Mouse (Mus musculus) c-Kit-negative CD71-positive TER-119-positive erythroid progenitor cells, embryonic 14.5 days (primary cell): Measurements from ENCODE around the gene Gsg1l.

Source experiments
- DNase-seq: peaks from one replicate; pipeline ENCODE4 v3.0.0-alpha.2; 2013; ENCODE audit warnings: low read depth, low spot score

Gene Gsg1l

DNA sequence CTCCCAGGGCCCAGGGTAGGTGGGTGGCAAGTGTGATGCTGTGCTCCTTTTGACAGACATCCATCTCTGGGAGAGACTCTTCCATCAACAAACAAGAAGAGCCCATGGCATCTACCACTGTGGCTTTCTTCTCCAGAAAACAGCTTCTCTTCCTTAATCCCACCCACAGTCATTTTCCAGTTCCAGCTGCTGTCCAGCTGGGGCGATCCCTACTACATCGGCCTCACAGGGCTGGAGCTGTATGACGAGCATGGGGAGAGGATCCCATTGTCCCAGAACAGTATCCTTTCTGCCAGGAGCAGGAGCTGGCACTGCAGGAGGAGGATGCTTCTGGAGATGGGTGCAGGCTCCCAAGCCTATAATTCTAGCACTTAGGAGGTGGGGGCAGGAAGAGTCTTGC lies 213.6 kb downstream of the Gsg1l start:
- no peak for DNase-seq

DNA sequence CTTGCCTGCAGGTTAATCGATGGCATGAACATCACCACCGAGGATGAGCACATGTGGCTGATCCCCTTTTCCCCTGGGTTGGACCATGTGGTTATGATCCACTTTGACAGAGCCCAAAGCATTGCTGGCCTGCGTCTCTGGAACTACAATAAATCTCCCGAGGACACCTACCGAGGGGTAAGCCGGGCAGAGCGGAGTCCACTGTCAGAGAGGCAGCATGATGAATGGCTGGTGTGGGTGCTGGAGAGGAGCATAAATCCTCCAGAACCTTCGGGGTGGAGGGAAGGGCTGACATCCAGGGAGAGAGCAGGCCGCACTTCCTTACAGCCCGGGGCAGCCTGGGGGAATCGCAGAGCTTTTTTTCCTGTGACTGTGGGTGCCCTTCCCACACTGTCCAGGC lies 217.0 kb downstream of the Gsg1l start:
- DNase-seq, result no peak

DNA sequence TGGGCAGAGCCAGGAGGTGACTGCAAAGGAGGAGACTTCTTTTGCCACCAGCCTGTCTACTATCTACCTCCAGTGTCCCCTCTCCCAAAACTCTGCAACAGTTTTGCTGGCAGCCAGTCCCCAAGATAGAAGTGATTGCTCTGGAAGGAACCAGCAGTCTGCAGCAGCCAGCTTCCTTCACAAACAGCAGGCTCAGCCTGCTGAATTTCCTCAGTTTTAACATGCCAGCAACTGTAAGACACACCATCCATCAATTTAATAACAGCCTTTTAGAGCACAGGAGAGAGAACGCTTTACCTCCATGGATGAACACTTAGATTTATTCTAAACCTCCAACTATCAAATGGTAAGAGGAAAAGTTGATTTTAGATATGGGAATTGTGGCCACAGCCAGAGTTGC lies 218.2 kb downstream of the Gsg1l start:
- DNase-seq, result no peak

DNA sequence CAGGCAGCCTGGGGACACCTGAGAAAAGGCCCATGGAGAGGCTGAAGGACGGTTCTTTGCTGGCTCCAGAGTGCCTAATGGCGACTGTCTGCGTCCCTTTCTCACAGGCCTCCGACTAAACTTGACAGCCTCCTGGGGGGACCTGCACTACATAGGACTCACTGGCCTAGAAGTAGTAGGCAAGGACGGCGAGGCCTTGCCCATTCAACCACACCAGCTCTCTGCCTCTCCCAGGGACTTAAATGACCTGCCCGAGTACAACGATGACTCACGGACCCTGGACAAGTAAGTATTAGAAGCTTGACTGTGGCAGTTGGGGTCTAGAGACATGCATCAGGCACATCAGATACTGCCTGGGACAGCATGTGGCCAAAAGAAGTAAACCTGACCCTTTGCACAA lies 221.8 kb downstream of the Gsg1l start:
- no peak for DNase-seq

DNA sequence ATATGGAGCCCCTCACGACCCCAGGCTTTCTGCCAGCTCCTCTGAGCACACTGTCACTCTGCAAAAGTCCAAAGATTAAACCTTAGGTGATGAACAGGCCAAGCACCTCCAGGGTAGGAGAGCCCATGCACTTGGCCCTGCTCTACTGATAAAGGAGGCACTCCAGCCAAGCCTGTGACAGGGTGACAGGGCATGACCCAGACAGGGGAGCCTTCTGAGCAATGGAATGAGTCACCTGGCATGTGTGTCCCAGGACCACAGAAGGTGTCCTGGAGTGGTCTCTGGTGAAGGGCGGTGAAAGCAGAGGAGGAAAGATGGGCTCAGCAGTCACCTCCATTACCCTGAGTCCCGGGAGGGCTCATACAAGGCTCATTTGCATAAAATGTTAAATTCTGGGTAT lies 222.6 kb downstream of the Gsg1l start:
- no peak for DNase-seq

DNA sequence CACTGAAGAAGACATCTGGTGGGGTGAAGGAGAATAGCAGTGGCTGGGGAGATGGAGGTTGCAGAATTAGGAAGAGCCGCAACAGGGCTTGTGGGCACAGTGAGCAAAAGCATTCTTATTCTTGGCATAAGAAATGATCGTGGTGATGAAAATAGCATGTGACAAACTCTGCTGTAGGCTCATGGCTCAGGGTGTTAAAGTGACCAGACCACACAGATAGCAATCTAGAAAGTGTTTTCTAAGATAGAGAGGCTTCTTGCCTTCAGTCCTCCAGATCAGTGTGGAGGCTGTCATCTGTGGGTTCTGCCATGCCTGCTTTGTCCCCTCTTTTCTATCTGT lies 234.7 kb downstream of the Gsg1l start:
- no peak for DNase-seq

DNA sequence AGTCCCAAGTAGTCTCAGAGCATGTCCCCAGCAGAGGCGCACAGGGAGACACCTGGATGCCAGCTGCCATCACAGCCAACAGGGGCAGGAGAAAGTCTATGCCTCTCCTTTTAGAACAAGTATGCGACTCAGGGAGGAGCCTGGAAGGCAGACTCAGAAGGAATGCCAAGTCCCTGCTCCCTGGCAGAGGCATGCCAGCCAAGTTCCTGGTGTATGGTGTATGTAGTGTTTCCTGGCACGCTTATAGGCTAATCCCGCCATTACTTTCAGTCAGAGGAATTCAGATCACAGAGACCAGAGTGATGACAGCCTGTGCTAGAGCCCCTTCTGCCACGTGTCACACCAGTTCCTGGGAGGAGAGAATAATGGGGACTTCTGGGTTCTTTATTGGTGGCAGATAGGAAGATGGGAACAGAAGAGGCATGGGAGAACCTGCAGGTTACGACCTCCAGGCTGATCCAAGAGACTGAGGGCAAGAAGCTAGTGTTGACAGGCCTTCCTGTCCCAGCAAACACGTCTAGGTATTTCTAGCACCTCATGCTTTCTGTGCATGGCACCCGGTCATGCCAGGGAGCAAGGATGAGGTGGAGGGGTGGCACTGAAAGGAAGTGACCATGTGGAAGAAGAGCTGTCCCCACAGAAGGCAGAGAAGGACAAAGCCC lies 235.2 kb downstream of the Gsg1l start:
- no peak for DNase-seq

DNA sequence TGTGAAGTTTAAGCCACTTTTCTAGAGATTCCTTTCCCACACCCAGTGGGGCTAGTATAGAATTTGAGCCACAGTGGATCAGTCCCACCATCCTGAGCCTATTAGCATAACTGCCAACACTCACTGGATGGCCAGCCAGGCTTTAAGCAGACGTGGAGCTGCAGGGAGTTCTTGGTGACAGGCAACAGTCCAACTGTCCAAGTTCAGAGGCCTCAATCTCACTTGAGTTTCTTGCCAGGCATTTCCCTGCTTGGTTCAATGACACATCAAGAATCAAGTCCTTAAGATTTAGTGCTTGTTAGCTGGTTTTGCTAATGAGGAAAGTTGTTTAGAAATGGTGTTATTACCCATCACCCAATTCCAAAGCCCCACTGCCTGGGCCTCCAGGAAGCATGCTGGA lies 236.6 kb downstream of the Gsg1l start:
- DNase-seq, result no peak

DNA sequence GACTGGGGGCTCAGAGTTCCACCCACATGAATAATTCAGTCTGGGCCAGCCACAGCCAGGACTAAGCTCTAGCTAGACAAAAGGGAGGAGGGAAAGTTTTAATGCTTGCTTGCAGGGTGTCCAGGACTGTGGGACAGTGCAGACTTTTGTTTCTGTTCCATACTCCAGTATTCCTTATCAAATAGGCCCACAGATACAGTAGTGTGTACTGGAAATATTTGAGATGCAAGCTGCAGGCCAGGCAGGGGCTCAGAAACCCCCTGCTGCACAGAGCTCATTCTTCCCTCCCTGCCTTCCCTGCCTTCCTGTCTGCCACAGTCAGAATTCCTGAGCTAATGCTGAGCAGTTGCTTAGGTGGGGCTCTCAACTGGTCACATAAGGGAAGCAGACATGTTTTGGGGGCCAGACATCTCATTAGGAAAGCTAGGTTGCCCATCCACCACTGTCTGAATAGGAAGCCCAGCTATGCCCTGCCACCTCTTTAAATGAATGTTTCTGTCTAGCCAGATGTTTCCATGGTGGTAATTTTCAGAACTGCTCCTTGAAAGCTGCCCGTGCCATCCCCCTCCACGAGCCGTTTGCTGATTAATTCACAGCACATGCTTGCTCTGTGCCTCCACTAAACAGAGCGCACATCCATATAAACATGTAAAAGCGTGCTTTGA lies 244.0 kb downstream of the Gsg1l start:
- no peak for DNase-seq

DNA sequence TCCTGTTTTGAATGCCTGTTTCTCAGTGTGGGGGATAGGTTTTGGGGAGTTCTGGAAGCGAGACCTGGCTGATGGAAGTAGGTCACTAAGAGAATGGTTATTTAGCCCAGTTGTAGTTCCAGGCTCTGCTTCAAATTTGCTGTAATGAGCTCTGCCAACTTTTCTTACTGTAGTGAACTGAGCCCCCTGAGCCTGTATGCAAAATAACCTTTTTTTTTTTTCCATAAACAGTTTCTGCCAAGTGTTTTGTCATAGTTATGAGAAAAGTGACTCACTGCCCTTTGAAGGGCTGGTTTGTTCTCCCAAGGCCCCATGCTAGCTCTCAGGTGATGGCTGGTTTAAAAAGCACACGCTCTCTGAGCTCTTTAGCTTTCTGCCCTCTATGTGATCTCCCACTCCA lies 248.7 kb downstream of the Gsg1l start:
- DNase-seq, result no peak

DNA sequence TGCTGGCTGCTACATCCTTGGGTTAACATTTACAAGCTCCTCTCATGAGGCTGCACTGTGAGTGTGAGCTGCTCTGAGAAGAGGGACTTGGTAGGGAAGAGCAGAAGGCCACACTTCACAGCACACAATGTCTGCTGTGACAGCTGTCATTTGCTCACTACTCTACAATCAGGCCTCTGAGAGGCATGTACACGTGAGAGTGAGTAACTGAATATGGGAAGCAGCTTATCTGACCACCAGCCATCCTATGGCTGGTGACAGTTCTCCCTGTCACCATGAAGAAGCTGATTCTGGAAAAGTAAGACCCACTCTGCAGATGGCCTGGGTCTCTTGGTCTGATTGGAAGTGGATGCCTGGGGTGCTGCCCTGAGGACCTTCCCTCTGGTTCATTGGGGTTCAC lies 249.4 kb downstream of the Gsg1l start:
- no peak for DNase-seq

DNA sequence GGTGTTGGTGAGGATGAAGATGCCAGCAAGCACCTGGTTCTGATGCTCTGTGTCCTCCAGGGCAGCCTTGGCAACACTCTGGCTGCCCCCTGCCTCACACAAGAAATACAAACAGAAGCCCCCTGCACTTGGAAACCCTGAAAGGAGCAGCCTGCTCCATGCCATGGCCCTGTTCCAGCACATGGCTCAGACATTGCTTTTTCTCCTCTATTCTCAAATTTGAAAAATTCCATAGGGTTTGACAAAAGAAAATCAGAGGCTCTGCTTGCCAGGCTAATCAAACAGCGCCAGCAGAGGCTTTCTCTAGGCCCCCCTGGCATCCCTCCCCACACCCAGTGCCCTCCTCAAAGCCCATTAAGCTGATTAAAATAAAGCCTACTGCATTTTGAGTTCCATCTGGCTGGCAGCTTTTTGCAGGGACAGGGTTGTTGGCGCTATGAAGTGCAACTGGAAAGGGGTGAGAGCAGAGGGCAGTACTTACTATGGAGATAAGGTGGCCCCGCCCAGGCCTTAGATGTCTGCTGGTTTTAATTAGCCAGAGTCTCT lies 253.0 kb downstream of the Gsg1l start:
- no peak for DNase-seq

DNA sequence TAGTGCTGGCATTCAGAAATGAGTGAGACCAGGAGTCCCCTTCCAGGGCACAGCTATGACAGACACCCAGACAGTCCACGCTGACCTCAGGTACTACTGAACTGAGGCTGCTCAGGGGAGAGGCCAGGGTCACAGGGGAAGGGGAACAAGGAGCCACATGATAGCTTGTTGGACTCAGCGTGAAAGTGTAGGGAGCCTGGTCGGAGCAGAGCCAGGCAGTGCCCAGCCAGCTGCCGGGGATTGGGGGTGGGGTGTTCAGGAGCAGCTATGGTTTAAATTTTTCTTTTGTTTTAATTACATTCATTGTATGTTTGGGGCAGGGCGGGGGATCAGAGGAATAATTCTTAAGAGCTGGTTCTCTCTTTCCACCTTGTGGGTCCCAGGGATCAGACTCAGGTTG lies 253.7 kb downstream of the Gsg1l start:
- no peak for DNase-seq
